Mouse (Mus musculus) forebrain, embryonic 14.5 days (tissue): Measurements from ENCODE around the gene Mllt6. TPM values are rescaled to one million over a fixed set of nuclear protein-coding genes. Genes with fewer than 3 reads are reported as not detected.
"Not testable (repeated sequence)": the region's sequence is repeated elsewhere in the genome, so short reads cannot be mapped to it uniquely, and the experiment has no call there.

Experiments used
- ATAC-seq: fragments of 200-750 bp; cut with Nextera tagmentation; 2 replicates; pipeline ENCODE4 v1.8.0; 2017; ENCODE audit warnings: mild to moderate bottlenecking, moderate library complexity
- DNase-seq: peaks from one replicate; pipeline ENCODE4 v3.0.0-alpha.2; 2015; ENCODE audit warnings: low spot score
- H3K27ac ChIP-seq: fragments of 300-500 bp; sonication (generic); 2 replicates; pipeline ENCODE4 v1.5.1; 2014; ENCODE audit warnings: low read depth, mild to moderate bottlenecking, control low read depth, low read length, moderate library complexity
- H3K27me3 ChIP-seq: fragments of 300-500 bp; sonication (generic); replicated peaks from 2 replicates; pipeline ENCODE4 v1.6.1; 2014; ENCODE audit warnings: low read length, control low read depth, mixed read lengths; ENCODE audit not compliant: control insufficient read depth, insufficient read depth
- H3K36me3 ChIP-seq: fragments of 300-500 bp; sonication (generic); 2 replicates; pipeline ENCODE4 v1.6.1; 2014; ENCODE audit warnings: low read length, control low read depth; ENCODE audit not compliant: control insufficient read depth, insufficient read depth
- H3K4me1 ChIP-seq: fragments of 300-500 bp; sonication (generic); 2 replicates; pipeline ENCODE4 v1.6.1; 2014; ENCODE audit warnings: antibody characterized with exemption, low read length, control low read depth; ENCODE audit not compliant: control insufficient read depth, insufficient read depth
- H3K4me2 ChIP-seq: fragments of 300-500 bp; sonication (generic); 2 replicates; pipeline ENCODE4 v1.6.1; 2014; ENCODE audit warnings: mild to moderate bottlenecking, control low read depth, low read length
- H3K4me3 ChIP-seq: fragments of 300-500 bp; sonication (generic); 2 replicates; pipeline ENCODE4 v1.5.1; 2014; ENCODE audit warnings: low read depth, low read length, control low read depth
- H3K9ac ChIP-seq: fragments of 300-500 bp; sonication (generic); 2 replicates; pipeline ENCODE4 v1.6.1; 2014; ENCODE audit warnings: mild to moderate bottlenecking, low read length, control low read depth, moderate library complexity
- H3K9me3 ChIP-seq: fragments of 300-500 bp; sonication (generic); replicated peaks from 2 replicates; pipeline ENCODE4 v1.6.1; 2016; ENCODE audit warnings: low read length, control low read depth, mixed read lengths; ENCODE audit not compliant: control insufficient read depth
- WGBS: fragments of 180-500 bp; shearing (Covaris S2); extraction: QIAGEN DNeasy Blood & Tissue Kit; methylation state at CpG from one replicate; pipeline ENCODE4 v1.1.7; 2014; 5-methylcytosine and 5-hydroxymethylcytosine counted together
- microRNA-seq: library from miRNA; unstranded; fragments of <30 nt; microRNA quantifications from one replicate; pipeline ENCODE4, GENCODE M21; 2016
- polyA plus RNA-seq: library from polyadenylated mRNA; unstranded; fragments of >200 nt; fragmentation: Nextera tagmentation; extraction: Ambion mirVana; gene quantifications from 2 replicates; pipeline ENCODE4 v1.2.1, GENCODE M21; 2014

Gene Mllt6
- polyA plus RNA-seq, 1 experiment from 2014 or later = 5.0 TPM

- Histone ChIP-seq H3K27ac (no peak overlapping the region), H3K9ac (no peak overlapping the region), H3K4me1 (no peaks in the 10 kb centered on the region), H3K4me2 (no peak overlapping the region), H3K4me3 (no peak overlapping the region), H3K9me3 (no peaks in the 10 kb centered on the region), H3K36me3 (peaks cover 86% of the 10 kb centered on the region), H3K27me3 (no peaks in the 10 kb centered on the region)
- WGBS = 87% methylated on average over 4 of the region's 4 CpGs
- ATAC-seq (no peak), DNase-seq (no peak)
Observed at GRCm38 (mm10) chr11:97719041-97719440, 55.8 kb downstream of the Mllt6 start.

DNA sequence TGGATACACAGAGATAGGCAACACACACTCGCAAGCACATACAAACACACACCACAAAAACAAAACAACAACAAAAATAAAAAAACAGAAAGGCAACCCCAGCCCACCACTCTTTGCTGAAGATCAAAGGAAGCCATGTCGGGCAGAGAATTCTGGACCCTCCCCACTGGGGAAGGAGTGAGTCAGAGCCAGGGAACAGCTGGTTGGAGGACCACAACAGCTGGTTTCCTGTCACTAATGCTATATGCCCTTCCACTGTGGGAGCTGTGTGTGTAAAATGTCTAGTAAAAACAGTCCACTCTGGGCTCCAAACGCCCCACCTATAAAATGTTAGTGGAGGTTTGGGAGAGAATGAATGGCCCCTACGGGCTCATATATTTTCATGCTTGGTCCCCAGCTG lies 58.1 kb downstream of the Mllt6 start:
- Histone ChIP-seq H3K9ac (no peak overlapping the region), H3K4me3 (no peak overlapping the region), H3K36me3 (peaks cover 92% of the 10 kb centered on the region), H3K27ac (no peak overlapping the region), H3K9me3 (no peaks in the 10 kb centered on the region), H3K4me1 (no peaks in the 10 kb centered on the region), H3K4me2 (no peak overlapping the region), H3K27me3 (no peaks in the 10 kb centered on the region)
- no peak for ATAC-seq
- 92% methylated on average over 4 of the region's 4 CpGs for WGBS
- DNase-seq = no peak

- Histone ChIP-seq H3K9me3 (no peaks in the 10 kb centered on the region), H3K27me3 (no peaks in the 10 kb centered on the region), H3K4me1 (no peaks in the 10 kb centered on the region), H3K36me3 (peaks cover 95% of the 10 kb centered on the region), H3K27ac (no peak overlapping the region), H3K4me3 (no peak overlapping the region), H3K4me2 (no peak overlapping the region), H3K9ac (no peak overlapping the region)
- DNase-seq = no peak
- WGBS = 91% methylated on average over 7 of the region's 7 CpGs
- ATAC-seq = no peak
Observed at GRCm38 (mm10) chr11:97723709-97724108, 60.5 kb downstream of the Mllt6 start.

- ATAC-seq = no peak
- no peaks in the 10 kb centered on the region for H3K27me3 ChIP-seq
- H3K4me1 ChIP-seq = no peaks in the 10 kb centered on the region
- H3K27ac ChIP-seq = no peak overlapping the region
- no peak overlapping the region for H3K9ac ChIP-seq
- no peak overlapping the region for H3K4me2 ChIP-seq
- WGBS = 87% methylated on average over 7 of the region's 7 CpGs
- H3K36me3 ChIP-seq = peaks cover 81% of the 10 kb centered on the region
- H3K9me3 ChIP-seq = no peaks in the 10 kb centered on the region
- H3K4me3 ChIP-seq = no peak overlapping the region
- DNase-seq = no peak
Observed at GRCm38 (mm10) chr11:97728311-97728710, 65.1 kb downstream of the Mllt6 start.

DNA sequence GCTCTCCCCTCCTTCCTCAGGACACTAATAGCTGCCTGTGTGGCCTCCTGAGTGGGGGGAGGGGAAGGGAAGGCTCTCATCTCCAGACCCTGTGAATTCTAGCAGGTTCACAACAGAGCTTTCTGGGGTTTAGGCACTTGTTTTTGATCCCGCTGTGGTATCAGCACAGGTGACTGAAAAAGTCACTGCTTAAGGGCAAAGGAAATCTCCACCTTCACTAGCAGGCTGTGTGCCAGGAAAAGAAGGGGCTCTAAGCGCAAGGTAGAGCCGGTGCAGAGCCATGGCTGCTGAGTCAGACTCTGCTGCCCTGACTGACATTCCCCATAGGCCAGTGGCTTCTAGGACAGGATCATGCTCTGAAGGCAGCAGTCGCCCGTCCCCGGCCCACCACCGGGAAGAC lies 65.5 kb downstream of the Mllt6 start:
- 88% methylated on average over 7 of the region's 7 CpGs for WGBS
- ATAC-seq = no peak
- H3K36me3 ChIP-seq = peaks cover 77% of the 10 kb centered on the region

DNA sequence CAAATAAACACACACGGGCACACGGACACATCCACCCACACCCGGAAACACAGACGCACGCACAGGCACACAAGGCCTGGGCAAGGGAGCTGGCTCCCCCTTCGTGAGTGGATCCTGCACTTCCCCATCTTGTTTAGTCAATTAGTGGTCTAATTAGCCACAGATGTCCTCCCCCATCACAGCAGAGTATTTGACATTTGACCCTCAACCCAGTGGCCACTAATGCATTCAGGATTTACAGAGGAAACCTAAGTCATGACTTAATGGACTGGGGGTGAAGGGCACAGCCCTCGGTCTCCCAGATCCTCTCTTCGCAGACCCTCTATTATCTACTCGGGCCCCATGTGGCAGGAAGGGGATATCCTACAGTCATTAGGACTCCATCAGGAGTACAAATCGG lies 70.5 kb downstream of the Mllt6 start:
- Histone ChIP-seq H3K27me3 (no peaks in the 10 kb centered on the region), H3K4me2 (no peak overlapping the region), H3K27ac (no peak overlapping the region), H3K9ac (no peak overlapping the region), H3K36me3 (peaks cover 32% of the 10 kb centered on the region), H3K4me3 (no peak overlapping the region), H3K4me1 (peaks cover 2% of the 10 kb centered on the region; the same call in 1 of the 2 replicates), H3K9me3 (no peaks in the 10 kb centered on the region)
- ATAC-seq (no peak), DNase-seq (no peak)
- WGBS = 37% methylated on average over 10 of the region's 10 CpGs

More for the DNA sequence above, 65.5 kb downstream of the Mllt6 start:
- Histone ChIP-seq H3K4me3 (no peak overlapping the region), H3K27me3 (no peaks in the 10 kb centered on the region), H3K4me2 (no peak overlapping the region), H3K27ac (no peak overlapping the region), H3K4me1 (peaks cover under 1% of the 10 kb centered on the region; the same call in 1 of the 2 replicates), H3K9ac (no peak overlapping the region), H3K9me3 (no peaks in the 10 kb centered on the region)
- no peak for DNase-seq

- 93% methylated on average over 5 of the region's 5 CpGs for WGBS
- not testable (repeated sequence) for ATAC-seq
Observed at GRCm38 (mm10) chr11:97734810-97735209, 71.6 kb downstream of the Mllt6 start.

More at GRCm38 (mm10) chr11:97734810-97735209, 71.6 kb downstream of the Mllt6 start:
- H3K36me3 ChIP-seq = peaks cover 21% of the 10 kb centered on the region
- not testable (repeated sequence) for H3K9me3 ChIP-seq, H3K4me3 ChIP-seq, H3K9ac ChIP-seq, DNase-seq, H3K27ac ChIP-seq, H3K27me3 ChIP-seq, H3K4me1 ChIP-seq, H3K4me2 ChIP-seq

Small RNA genes within 50 kb of the gene (microRNA-seq; reads per million reads assigned to microRNA genes)
- gene Gm24158 = not detected
- not detected for gene Mir6927

Other genes with a start within 250 kb of the Mllt6 start
- gene Arhgap23, start 247.9 kb upstream of the Mllt6 start, polyA plus RNA-seq = 5.4 and 6.3 TPM in 2 replicates
- 0.40 TPM in 1 of 2 replicates, not detected in the other for gene 4933428G20Rik, start 163.1 kb upstream of the Mllt6 start, polyA plus RNA-seq
- 5.6 and 6.4 TPM in 2 replicates for gene Srcin1, start 87.2 kb upstream of the Mllt6 start, polyA plus RNA-seq
- 2.5 and 3.3 TPM in 2 replicates for gene Epop, start 33.7 kb upstream of the Mllt6 start, polyA plus RNA-seq
- 17.3 and 19.5 TPM in 2 replicates for gene Cisd3, start 22.4 kb downstream of the Mllt6 start, polyA plus RNA-seq
- 17.6 and 21.9 TPM in 2 replicates for gene Pcgf2, start 37.1 kb downstream of the Mllt6 start, polyA plus RNA-seq
- gene Psmb3, start 40.0 kb downstream of the Mllt6 start, polyA plus RNA-seq = 530 and 674 TPM in 2 replicates
- gene Pip4k2b, start 81.3 kb downstream of the Mllt6 start, polyA plus RNA-seq = 6.0 and 6.9 TPM in 2 replicates
- 9.9 and 11.1 TPM in 2 replicates for gene Cwc25, start 103.1 kb downstream of the Mllt6 start, polyA plus RNA-seq
- 0.50 TPM in 1 of 2 replicates, not detected in the other for gene 1700001P01Rik, start 112.5 kb downstream of the Mllt6 start, polyA plus RNA-seq
- 348 and 451 TPM in 2 replicates for gene Rpl23, start 119.0 kb downstream of the Mllt6 start, polyA plus RNA-seq
- gene Lasp1, start 135.6 kb downstream of the Mllt6 start, polyA plus RNA-seq = 77.6 and 94.6 TPM in 2 replicates
- gene B230217C12Rik, start 177.4 kb downstream of the Mllt6 start, polyA plus RNA-seq = 20.3 and 21.5 TPM in 2 replicates
- 0.40 and 0.65 TPM in 2 replicates for gene Fbxo47, start 220.7 kb downstream of the Mllt6 start, polyA plus RNA-seq